Mouse (Mus musculus) neural tube, embryonic 10.5 days (tissue): ENCODE measurements at regions not wholly inside any gene's neighbourhood (a gene's known extent, or its start where the extent isn't known, plus 50 kb on each side); places are given as distances from the start of the nearest gene placed in this dataset.

Experiments used
- DNase-seq: peaks from one replicate; pipeline ENCODE4 v3.0.0-alpha.2; 2017; ENCODE audit warnings: low spot score; ENCODE audit errors: extremely low spot score

DNA sequence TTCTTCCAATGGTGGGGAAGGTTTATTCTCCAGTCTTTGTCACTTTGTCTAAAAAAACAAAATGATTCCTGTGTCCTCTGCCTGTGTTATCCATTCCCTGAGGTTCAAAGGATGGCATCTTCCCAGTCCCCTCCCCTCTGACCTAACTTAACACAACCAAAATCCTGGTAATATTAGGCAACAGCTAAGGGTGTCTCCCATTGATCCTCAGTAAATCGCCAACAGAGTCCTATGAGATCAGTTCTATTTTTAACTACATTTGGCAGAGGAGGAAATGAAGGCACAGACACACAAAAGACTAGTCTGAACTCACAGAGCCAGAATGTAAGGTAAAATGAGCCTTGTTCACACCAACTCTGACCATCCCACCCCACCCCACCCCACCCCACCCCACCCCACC is 228.8 kb downstream of the Sp3 start:
- no peak for DNase-seq

DNA sequence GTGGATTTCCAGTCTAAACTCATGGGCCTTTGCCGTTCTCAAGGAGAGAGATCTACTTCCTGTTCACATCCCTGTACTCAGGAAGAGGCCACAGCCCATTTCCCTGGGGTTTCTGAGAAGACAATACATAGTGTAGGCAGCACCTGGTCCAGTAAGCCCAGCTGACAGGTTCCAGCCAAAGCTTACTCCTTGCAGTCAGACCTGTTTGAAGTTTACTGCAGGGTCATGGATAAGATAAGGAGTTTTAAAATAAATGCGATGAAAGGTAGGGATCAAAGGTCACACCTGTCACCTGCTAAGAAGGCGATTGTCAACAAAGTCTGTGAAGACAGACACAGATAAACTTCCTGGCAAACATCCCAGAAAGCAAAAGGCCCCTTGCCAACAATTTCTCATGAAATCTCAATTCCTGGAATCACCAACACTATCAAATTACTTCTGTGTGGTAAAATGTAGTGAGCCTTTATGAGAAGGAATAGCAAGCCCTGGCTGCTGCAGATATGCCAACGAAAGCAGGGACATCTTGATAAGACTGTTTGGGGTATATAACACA is 227.5 kb downstream of the Sp3 start:
- DNase-seq: no peak

DNA sequence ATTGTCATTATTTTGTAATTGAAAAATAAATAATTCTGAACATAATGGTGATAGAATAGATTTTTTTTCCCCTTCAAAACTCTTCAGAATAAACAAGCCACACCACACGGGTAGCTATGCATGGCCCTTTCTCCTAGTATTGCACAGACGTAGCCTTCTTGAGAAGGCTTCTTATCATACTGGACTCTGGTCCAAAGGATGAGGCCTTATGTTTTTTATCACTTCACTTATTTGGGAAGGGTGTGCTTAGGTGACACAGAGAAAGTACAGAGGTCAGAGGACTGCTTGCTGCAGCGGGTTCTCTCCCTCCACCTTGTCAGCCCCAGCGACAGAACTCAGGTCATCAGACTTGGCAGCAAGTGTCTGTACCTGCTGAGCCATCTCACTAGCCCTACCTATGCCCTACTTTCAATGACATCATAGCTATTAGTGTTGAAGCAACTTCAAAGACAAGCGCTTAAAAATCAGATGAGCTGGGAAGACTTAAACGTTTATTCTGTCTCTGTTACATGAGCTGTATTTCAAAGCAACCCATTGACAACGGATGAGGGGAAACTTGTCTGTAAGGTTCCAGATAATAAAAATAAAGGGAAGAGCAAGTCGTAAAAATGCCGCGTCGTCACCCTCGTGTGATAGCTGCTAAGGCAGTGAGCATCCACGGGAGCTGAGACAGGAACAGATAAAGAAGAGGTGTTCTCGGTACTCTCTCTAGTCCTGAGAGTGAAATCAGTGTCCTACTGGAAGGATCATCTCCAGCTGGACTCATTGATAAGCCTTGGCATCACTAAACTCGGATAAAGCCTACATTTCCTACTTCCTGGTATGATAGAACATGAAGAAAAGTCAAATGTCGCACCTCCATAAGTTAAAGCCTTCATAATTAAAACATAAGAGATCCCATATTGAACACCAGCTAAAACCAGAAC is 226.2 kb downstream of the Sp3 start:
- no peak for DNase-seq

DNA sequence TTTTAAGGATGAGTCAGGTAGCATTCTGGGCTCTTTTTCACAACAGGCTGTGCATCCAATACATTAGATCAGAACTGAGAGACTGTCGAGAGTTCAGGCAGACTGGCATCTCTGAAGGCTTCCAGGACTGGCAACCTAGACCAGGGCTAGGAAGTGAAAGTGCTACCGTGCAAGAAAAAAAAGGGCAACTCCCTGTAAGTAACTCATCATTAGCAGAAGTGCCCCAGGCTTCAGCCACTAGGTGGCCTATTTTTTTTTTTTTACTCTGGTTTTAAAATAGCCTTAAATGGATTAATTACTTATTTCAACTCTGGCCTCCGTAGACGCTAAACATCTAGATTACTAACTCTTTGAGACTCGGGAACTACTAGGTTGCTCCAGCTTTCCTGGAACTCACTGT is 216.8 kb downstream of the Sp3 start:
- DNase-seq: no peak

DNA sequence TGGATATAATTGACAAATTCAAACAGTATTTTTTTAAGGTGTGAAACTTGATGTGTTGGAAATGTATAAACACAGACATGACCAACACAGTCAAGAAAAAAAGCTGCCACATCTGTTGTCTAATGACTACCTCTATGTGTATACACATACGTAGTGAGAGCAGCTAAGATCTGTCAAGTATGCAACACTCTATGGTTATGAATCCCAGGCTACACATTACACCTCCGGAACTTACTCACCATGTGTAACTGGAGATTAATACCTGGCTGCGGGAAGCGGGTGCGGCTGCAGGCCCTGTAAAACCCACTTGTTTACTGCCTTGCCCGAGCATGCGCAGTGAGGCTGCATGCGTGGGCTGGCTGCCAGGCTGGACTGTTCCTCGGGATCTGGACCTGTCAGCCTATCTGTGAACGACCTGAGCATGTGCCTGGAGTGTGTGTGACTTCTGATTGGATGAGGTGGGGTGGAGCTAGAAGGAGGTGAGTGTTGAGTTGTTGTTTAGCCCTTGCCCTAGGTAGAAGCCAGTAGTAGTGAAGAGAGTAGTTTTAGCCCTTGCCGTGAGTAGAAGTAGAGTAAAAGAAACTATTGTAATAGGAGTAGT is 211.1 kb downstream of the Sp3 start:
- no peak for DNase-seq

DNA sequence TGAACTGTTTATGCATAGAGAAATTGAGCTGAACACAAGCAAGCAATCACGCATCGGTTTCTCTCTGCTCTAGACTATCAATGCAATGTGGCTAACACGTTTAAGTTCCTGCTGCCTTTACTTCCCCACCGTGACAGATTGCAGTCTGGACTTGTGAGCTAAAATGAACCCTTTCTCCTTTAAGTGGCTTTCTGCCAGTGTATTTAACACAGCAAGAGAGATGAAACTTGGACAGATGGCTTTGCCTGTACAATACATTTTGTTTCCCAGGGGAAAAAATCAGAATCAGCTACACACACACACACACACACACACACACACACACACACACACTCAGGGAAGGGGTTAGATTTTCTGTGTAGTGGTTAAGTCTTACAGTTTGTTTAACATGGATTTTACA is 206.8 kb downstream of the Sp3 start:
- DNase-seq: no peak

DNA sequence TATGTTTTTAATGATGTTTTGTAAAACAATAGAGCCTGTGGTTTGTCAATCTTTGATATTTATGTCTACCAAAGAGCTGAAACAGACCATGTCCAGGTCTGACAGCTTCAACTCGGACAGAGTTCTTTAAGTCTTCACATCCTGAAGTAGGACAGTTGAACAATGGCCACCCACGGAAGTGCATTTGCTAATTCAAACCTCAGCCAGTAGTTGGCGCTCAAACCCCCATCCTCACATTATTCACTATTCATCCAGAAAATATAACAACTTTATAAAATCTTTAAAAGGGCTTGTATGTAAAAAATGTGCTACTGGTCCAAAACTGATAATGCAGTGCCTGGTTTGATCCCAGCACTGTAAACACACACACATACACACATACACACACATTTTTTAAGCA is 202.9 kb downstream of the Sp3 start:
- DNase-seq: no peak

DNA sequence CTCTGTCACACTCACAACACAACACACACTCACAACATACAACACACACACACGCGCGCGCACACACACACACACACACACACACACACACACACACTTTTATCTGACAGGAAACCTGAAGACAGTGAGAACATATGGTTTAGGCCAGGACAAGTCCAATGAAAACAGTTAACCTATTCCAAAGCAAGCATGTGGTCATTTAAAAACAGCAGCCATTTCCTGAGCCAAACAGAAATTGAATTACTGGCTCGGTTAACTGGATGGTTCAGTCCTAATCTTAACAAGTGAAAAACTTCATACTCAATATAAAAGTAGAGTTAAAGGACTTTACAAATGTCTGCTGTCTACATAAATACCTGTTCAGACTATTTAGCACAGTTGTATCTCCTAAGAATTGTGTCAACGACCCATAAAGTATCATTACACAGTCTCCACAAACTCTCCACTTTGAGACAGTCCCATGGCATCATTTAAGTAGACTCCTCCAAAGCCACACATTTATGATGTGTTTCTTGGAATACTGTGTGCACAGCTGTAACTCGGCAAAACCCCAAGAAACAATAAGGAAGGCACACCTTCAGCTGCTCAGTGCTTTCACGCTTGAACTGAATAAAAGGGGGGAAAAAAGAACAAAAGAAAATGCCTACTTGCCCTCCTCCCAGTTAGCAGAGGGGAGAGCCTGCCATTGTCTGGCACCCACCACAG is 202.3 kb downstream of the Sp3 start:
- DNase-seq: no peak

DNA sequence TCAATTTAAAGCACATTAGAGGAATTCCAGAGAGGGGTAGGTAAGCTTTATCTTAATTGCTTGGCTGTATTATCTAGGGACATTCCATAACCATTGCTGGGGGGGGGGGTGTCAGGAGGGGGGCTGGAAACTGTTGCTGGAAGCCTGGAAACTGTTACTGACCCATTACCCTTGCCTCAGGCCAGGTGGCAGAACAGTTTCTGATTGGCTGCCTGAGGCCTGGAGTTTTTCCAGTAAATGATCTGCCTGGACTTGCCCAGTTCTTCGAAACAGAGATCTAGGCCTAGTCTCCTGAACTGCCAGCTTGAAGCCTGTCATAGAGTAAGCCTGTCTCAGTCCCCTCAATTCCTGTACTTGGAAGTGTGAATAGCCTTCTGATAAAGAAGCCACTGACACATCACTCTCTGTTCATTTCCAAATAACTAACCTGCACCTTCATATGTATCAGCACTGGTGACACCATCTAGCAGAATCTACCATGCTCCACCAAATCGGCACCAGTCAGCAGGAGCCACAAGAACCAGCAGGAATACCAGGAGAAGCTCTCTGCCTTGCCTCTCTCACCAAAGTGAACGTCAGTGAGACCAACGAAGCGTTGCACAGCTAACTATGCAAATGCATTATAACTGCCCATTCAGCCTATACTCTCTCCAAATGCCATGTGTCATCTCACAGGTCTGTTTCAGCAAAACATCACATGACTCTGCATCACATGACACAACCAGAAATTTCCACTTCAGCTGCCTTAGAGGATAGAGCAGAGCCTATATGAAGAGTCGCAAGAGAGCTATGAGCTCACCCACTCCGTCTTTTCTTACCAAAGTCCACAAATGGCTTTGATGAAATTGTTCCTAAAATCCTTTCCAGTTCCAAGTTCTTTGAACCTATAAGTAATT is 200.7 kb downstream of the Sp3 start:
- no peak for DNase-seq

DNA sequence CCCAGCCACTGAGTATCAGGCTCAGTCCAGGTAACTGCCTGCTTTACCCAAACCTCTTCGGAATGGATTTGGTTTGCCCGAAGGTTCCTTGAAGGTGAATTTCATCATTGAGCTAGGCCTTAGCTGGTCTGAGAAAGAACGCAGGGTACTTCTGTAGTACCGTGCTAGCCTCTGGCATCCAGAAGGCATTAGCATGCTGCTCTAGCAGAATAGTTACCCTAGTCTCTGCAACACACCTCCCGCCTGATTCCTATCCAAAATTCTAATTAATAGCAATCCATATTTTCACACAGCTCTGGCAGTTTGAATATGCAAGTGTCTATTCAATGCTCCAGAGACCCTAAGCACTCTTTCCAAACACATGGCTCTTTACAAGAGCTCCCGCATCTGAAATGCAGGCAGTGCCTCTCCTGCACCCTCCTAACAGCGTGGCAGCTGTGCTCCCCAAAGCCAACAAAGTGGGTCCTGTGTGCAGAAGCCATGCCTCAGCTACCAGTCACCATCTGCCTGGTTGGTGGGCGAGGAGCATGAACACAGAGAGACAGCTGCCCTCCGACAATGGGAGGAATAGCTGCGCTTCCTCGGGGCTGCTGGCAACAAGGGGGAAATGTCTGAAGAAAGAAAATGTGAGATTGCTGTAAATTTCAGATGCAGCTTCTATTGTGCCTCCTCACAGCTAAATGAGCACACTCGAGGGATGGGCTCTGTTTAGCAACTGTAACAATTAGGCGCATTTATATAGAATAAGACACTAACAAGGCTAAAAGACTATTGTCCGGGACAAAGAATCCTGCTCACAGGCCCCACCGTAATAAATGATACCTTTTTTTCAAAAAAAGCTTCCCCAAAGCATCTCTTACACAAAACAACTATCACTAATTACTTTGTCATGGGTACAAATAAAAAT is 198.6 kb downstream of the Sp3 start:
- DNase-seq: no peak

DNA sequence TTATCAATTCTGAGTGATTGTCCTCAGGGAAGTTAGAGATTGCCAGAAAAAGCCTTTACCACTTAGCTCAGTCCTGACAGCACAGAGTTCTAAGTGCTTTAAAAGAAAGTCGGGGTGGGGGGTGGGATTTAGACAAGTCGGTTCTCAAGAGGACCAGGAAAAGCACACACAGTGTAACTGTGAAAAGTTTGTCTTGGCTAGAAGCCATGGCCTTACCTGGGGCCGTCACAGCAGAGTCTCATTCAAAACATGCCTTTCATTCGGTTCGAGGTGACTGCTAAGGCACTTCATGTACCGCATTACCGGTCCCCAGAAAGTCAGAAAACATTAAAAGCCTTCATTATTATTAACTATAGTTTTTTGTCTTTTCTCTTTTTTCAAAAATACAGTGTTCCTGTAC is 197.9 kb downstream of the Sp3 start:
- DNase-seq: no peak

DNA sequence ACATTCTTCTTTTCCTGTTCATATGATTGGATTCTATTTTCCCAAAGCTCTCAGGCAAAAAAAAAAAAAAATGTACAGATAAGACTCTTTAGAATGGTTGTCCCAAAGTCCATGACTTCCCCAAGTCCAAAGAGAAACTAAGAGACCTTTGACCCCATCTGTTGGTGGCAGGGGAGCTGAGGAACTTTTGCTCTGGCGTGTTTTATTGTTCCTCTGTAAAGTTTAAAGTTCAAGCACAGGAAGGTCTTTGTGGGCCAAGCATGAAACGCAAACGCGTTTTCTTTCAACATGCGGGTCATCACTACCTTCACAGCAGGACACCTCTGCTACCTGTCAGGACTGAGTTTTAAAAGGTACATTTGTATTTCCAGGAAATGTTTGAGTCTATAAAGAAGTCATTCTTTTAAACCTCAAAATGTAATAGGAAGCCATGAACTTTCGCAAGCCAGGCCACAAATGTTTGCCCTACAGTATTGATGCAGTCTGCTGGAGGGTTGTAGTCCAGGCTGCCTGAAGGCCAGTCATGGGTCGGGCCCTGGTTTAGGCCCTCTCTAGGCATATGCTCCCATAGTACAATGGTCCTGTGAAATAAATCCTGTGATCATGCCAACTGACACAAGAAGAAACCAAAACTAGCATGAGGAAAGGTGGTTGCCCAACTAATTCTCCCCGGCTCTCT is 194.7 kb downstream of the Sp3 start:
- no peak for DNase-seq

DNA sequence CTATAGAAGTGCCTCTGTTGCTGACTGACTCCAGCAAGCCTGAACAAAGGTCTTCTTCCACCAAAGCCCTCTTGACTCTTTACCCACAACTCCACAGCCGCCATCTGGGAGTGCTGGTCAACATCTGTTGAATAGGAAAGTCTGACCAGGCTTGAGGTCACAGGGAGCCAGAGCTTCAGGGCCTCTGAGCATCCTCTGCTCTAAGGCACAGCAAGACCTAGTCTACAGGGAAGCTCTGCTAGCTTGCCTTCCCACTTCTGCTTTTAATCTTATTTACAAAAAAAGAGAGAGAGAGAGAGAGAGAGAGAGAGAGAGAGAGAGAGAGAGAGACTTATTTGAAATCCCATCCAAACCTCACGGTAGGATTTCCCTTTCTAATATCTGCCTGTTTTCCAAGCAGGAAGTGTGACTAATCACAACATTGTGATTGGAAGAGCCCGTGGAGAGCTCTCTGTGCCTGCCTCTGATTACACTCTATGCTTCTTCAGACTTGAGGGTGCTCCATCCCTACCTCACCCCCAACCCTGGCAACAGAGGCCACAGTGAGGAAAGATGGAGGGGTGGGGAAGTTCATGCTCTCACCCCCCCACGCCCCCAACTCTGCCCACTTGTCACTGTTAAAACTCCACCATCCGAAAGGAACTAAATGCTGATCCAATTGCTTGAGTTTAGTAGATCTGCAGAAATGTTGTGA is 194.1 kb downstream of the Sp3 start:
- DNase-seq: no peak

DNA sequence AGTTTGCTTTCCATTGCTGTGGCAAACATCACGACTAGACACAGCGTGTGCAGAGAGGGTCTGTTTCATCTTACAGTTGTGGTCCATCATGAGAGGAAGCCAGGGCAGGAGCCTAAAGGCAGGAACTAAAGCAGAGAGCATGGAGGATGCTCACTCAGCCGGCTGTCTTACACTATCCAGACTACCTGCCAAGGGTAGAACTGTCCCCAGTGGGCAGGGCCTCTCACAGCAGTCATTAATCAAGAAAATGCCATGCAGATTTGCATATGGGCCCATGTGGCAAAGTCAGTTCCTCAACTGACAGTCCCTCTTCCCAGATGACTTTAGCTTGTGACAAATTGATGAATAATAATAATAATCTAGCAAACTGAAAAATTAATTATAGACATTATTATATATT is 192.6 kb downstream of the Sp3 start:
- DNase-seq: no peak

DNA sequence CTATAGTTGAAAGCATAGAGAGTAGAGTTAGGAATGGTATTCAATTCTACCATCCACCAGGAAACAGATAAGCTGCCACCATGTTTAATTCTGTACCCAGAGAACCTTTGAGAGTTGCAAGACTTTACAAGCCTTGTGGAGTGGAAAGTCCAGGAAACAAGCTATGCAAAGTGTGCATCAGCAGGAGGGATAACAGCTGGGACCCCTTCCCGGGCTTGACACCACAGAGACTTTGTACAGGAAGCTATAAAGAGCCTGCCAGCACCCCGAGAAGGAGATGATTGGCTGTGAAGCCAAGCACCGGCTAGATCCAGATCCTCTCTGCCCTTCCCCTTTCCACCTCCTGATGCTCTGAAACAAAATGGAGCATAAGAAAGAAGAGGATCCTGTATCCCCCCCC is 188.8 kb downstream of the Sp3 start:
- no peak for DNase-seq

DNA sequence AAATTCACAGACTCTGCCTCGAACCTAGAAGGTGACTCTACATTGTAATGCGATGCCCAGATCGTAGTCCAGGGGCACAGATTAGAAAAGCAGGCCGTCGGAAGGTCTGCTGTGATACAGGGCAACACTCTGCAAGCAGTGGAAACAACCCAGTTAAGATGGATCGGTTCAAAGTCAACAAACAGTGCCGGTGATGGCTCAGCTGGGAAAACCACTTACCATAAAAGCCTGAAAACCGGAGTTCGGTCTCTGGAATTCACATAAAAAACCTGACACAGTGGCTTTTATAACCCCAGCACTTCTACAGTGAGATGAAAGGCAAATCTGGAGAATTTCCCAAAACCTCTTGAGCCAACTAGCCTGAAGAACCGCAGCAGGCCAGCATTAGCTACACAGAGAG is 186.8 kb downstream of the Sp3 start:
- no peak for DNase-seq

DNA sequence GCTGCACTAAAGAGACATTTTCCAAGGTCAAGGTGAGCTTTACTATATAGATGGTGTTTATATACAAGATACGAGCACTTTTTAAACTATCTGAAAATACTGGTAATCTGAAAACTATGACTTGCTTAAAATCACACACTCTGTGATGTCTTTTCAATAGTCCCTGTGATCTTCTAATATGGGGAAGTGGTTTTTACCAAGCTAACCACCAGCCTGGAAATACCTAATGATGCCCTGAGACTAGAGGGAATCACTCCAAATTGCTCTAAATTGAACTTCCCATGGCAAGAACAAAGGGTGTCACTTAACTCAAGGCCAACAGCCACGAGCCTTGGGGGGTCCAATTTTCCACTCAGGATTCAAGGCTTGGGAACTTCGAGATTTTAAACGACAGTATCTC is 185.7 kb downstream of the Sp3 start:
- no peak for DNase-seq

DNA sequence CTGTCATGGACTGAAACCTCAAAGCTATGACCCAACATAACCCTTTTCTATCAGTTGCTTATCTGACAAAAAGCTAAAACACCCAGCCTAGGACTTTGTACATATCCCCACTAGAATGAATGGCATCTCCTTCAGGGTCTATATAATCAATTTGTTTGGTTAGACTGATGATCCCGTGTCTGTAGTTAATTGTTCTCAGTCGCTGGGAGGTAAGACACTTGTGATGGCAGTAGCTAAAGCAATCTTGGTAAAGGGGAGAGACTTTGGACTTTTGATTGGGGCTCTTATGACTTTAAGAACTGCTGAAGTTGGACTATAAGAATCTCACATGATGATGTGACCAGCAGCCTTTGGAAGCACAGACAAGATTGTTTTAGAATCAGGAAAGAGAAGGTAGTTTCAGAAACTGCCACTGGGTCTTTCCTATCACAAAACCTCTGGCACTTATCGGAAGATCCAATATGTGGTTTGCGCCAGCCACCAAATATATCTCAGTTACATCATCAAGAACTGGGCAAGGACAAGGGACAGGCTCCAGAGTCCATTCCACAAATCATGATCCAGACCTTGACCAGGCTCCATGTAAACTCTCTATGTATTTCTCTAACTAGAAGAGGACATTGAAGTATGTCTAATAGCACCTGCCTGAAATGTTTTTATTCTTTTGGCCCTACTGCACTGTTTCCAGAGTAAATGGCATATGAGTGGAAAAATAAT is 183.1 kb downstream of the Sp3 start:
- DNase-seq: no peak
